Mouse (Mus musculus) splenic B cell, adult 2 months (primary cell): ENCODE measurements around the gene Fbxo6.
"Not testable (repeated sequence)": the region's sequence is repeated elsewhere in the genome, so short reads cannot be mapped to it uniquely, and the experiment has no call there.

ENCODE experiments used
- DNase-seq: peaks from one replicate; pipeline ENCODE4 v3.0.0-alpha.2; 2011; ENCODE audit warnings: low read depth, low spot score
- H3K27me3 ChIP-seq: 2 replicates; pipeline ENCODE4 v1.6.1; 2012; ENCODE audit warnings: mild to moderate bottlenecking, low read length, moderate library complexity, mixed read lengths; ENCODE audit not compliant: control insufficient read depth, poor library complexity, insufficient read depth, severe bottlenecking
- H3K36me3 ChIP-seq: 2 replicates; pipeline ENCODE4 v1.6.1; 2012; ENCODE audit warnings: mild to moderate bottlenecking, low read length, moderate library complexity, mixed read lengths; ENCODE audit not compliant: control insufficient read depth, poor library complexity, insufficient read depth, severe bottlenecking

Gene Fbxo6

DNA sequence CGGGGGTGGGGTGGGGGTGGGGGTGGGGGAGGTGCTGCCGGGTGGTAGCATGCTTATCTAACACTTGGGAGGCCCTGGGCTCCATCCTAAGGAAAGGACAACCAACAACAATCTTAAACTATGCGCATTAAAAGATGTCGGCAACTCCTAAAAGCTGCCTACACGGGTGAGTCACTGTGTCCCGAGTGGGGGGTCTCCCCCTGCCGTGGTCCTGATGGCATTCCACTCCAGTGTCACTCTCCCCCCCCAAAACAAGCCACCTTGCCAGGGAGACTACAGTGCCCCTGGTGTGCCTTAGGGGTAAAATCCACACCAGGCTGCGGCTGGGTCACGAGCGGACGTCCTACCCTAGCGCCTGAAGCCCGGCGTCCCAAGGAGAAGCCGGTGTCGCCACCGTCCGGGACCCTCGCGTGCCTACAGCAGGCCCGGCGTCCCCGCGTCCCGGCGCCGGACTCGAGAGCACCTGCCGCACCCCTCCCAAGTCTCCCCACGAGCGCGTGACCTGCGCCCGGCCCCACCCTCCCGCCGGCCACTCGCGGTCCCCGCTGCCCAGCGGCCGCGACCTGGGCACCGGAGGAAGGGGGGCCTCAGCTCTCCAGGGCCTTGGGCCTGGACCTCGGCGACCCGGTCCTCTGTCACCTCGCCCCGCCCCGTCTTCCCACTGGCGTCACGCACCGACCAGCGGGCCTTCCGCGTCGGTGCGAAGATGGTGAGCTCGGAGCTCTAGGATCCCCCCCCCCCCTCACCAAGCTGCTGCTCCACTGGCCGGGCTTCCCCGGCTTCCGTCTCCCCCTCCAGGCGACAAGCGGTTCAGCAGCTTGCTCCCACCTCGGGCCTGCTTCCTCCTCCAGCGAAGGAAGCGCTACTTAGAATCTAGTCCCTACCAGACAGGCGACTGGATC, at the start of gene Fbxo6:
Gene Fbxo6, minus strand, starts transcription at position 874 of the 902 bp plus-strand sequence.
- peak; percentile 91 for DNase-seq
- H3K27me3 ChIP-seq: no peaks in the 10 kb centered on the region

DNA sequence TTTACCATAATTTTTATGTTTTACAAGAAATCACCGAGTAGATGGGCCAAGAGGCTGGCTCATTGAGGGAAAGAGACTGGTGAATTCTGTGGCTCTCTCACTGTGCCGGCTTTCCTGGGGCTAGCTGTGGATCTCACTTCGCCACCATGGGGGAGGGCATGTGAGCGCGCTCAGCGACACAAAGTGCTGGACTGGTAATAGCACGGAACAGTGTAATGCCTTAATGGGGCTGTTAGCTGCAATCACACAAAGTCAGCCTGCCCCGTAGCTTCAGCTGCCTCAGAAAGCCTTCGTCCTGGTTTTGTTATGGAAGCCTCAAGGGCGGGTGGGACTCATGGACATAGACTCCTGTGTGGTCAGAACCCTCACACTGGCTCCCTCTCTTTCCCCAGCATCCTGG, 46.8 kb upstream of the Fbxo6 start:
- no peak for DNase-seq

More for the DNA sequence above, at the start of gene Fbxo6:
- no peaks in the 10 kb centered on the region for H3K36me3 ChIP-seq

DNA sequence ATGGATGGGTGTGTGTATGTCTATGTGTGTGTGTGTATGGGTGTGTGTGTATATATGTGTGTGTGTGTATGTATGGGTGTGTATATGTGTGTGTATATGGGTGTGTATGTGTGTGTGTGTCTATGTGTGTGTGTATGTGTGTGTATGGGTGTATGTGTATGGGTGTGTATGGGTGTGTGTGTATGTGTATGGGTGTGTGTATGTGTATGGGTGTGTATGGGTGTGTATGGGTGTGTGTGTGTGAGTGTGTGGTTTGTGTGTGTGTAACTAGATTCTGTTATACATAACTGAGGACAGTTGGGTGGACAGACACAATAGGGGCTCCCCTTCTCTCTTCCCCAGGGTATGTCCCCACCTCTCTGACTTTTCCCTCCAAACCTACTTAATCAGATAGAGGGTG, 42.5 kb upstream of the Fbxo6 start:
- no peak for DNase-seq
- Histone ChIP-seq H3K27me3 (no peaks in the 10 kb centered on the region), H3K36me3 (no peaks in the 10 kb centered on the region)

More for the DNA sequence above, 46.8 kb upstream of the Fbxo6 start:
- no peaks in the 10 kb centered on the region for H3K27me3 ChIP-seq
- H3K36me3 ChIP-seq: no peaks in the 10 kb centered on the region

DNA sequence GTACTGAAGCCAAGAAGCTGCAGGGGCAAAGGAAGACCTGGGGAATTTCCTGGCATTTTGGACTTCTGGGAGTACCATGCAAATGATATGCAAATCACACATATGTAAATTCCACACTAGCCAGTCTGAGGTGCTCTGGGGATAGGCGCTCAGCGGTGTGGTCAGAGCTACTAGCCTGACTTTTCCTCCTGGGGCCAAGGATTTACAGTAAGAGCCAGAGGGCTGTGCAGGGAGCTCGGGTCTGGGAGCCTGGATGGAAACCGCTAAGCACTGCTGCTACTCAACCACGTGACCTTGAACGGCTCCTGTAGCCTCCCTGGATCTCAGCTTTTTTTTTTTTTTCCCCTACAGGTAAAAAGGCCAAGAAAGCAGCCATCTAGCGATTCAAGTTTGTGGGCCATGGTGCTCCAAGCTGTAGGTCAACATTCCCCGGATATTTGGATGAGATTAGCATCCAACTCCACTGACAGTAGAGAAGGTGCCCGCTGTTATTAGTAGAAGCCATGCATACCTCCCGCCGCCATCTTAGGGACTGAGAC, 40.8 kb upstream of the Fbxo6 start:
- Histone ChIP-seq H3K36me3 (no peaks in the 10 kb centered on the region), H3K27me3 (no peaks in the 10 kb centered on the region)
- DNase-seq: no peak

DNA sequence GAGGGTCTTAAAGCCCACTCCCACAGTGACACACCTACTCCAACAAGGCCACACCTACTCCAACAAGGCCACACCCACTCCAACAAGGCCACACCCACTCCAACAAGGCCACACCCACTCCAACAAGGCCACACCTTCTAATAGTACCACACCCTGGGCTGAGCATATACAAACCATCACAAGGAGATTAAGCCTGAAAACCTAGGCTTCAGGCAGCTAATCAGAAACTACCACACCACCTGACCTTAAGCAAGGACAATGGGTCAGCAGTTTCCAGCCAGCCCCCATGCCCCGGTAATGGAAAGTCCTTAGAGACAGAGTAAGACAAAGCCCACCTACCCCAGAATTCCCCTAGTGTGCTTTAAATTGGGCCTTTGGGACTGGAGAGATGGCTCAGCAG, 36.8 kb upstream of the Fbxo6 start:
- H3K27me3 ChIP-seq, DNase-seq, H3K36me3 ChIP-seq: not testable (repeated sequence)

DNA sequence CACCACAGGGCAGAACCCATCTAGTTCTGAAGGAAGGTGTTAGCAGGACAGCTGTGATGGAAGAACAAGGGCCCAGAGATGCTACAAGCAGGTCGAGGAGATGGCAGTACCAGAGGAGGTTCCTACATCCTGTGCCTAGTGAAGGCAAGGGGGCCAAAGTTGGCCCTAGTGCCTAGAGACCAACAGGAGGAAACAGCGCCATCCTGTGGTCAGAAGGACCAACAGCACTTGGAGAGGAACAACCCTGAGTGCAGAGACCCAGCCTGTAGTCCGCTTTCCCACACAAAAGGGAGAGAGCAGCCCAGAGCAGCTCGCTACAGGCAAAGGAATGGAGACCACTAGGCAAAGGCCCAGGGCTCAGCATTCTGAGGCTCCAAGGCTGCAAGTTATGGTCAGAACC, 33.9 kb upstream of the Fbxo6 start:
- Histone ChIP-seq H3K27me3 (no peaks in the 10 kb centered on the region), H3K36me3 (no peaks in the 10 kb centered on the region)
- DNase-seq: no peak

DNA sequence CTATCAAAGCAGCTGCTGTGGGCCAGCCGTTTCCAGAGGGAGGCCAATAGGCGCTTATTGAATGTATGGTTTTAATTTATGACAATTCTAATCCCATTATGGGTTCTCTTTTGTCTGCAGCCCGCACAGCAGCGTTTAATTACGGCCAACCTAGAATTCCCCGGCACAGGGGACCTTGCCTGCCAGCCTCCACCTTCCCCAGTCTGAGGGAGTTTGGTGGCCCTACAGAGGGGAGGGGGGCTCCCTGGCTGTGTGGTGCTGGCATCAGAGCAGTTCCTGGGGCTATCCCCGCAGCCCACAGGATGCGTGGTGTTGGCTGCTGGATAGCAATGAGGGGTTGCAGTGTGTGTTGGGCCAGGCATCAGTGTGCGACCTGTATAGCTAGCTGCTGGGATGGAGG, 32.6 kb upstream of the Fbxo6 start:
- no peak for DNase-seq
- Histone ChIP-seq H3K36me3 (no peaks in the 10 kb centered on the region), H3K27me3 (no peaks in the 10 kb centered on the region)

DNA sequence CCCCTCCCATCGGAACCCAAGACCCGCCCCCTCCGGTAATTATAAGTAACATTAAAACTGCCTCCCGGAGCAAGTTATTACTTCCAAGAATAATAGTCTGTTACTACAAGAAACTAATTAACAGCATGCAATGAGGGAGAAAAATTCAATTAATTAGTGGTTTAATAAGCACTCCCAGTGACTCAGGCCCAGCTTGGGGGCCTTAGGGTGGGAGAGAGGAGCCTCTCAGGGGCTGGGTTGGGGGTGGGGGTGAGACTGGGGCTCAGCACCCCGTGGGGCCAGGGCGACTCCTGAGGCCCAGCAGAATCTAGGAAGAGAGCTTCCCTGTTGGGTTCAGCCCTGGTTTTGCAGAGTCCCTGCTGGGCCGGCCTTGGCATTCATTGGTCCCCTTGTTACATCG, 30.4 kb upstream of the Fbxo6 start:
- Histone ChIP-seq H3K36me3 (no peaks in the 10 kb centered on the region), H3K27me3 (no peaks in the 10 kb centered on the region)
- no peak for DNase-seq

DNA sequence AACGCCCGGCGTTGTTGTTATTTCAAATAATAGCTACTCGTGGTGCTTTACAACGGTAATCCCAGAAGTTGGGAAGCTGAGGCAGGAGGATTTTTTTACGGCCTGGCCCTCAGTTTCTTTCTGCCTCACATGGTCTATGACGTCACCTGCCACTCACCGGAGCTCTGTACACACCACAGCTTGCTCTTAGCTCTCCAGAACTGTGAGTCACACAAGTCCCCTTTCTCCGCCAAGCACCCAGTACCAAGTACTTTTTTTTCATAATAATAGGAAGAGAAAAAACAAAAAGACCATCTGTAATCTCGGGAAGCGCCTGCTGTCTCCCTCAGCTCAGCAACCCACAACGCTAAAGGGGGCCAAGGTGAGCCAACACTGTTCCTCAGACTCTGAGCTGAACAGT, 29.5 kb upstream of the Fbxo6 start:
- H3K27me3 ChIP-seq: no peaks in the 10 kb centered on the region
- no peaks in the 10 kb centered on the region for H3K36me3 ChIP-seq
- no peak for DNase-seq

DNA sequence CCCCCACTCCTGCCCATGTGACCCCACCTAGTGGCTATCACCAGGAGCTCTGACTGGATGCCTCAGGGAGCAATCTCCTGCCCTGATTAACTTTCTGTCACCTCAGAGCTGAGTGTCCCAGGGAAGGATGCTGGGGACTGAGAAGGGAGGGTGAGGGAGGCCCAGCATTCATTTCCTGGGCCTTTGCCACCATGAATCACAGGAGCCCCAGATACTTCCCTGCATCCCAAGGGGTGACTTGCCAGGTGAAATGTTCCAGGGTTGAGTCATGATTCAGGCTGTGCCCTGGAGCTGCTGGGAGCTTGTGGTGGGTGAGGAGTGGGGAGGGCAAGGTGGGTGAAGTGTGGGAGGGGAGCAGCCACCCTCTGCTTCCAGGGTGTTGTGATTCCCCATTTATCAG, 25.8 kb upstream of the Fbxo6 start:
- Histone ChIP-seq H3K27me3 (peaks cover 1% of the 10 kb centered on the region; the same call in 1 of the 2 replicates), H3K36me3 (no peaks in the 10 kb centered on the region)
- no peak for DNase-seq

DNA sequence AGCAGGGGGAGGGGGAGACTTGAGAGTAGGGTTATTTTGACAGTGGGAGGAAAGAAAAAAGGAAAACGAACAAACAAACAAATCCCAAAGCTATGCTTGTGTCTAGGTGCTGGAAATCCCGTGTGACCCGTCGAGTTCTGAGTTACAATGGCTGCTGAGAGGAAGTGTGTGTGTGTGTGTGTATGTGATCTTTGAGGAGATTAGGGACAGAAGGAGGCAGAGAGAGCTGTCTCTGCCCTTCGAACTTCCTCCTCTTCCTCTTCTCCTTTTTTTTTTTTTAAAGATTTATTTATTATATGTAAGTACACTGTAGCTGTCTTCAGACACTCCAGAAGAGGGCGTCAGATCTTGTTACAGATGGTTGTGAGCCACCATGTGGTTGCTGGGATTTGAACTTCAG, 24.7 kb upstream of the Fbxo6 start:
- H3K27me3 ChIP-seq, DNase-seq, H3K36me3 ChIP-seq: not testable (repeated sequence)

DNA sequence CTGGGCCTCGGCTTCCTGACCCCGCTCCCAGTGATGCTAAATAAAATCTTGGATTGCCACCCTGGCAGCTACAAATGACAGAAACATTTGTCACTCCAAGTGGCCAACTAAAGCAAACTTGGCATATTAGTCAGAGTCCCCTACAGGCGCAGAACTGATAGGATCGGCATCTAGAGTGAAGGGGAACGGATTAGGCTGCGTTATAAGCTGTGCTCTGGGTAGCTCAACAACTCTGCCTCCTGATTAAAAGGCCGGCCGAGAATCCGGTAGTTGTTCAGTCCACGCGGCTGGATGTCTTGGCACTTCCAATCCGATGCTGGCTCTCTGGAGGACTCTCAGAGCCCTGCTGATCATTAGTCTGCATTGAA, 22.5 kb upstream of the Fbxo6 start:
- no peak for DNase-seq
- H3K36me3 ChIP-seq: no peaks in the 10 kb centered on the region
- H3K27me3 ChIP-seq: peaks cover 6% of the 10 kb centered on the region

DNA sequence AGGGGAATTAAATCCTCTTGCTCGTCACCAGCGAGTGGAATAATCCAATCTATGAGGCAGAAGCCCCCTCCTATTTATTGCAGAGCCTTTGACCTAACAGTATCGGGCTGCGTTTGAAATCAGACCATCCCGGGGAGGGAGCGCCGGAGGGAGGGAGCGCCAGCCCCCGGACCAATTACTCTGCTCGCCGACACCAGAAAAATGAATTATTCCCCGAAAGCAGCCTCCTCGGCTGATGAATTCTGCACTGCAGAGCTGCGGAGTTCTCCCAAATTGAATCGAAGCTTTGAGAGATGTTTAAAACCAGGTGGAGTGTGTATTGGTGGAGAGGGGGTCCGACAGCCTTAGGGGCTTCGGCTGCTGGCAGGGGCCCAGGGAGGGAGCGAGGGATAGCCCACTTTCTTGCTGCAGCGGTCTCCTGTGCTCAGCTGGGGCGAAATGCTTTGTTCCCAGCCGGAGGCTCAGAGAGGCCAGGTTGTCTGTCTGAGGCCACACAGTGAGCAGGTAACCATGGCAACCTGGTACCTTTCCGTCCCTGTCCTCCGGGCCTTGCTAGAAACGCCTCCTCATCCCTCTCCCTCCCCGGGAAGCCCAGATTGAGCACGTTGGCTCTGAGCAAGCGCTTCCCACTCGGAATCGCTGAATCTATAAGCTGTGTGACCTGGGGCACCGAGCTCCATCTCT, 22.0 kb upstream of the Fbxo6 start:
- H3K36me3 ChIP-seq: no peaks in the 10 kb centered on the region
- H3K27me3 ChIP-seq: peaks cover 6% of the 10 kb centered on the region
- DNase-seq: no peak

DNA sequence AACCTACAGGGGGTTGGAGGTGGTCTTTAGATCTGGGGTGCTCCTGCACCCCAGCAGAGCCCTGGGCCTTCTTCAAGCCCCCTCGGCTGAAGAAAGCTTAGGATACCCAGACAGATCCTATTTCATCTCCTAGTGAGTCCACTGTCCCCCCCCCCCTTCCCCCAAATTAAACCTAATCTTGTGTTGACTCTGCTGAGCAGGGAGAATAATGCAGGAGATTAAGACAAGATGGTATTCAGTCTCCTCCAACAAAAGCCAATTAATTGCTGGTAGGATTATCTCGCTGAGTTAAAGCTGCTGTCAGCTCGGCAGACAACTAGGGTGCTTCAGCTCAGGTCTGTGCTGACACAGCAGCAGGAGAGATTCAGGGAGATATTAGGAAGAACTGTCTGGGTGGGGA, 19.3 kb upstream of the Fbxo6 start:
- Histone ChIP-seq H3K36me3 (no peaks in the 10 kb centered on the region), H3K27me3 (peaks cover 6% of the 10 kb centered on the region)
- DNase-seq: no peak

DNA sequence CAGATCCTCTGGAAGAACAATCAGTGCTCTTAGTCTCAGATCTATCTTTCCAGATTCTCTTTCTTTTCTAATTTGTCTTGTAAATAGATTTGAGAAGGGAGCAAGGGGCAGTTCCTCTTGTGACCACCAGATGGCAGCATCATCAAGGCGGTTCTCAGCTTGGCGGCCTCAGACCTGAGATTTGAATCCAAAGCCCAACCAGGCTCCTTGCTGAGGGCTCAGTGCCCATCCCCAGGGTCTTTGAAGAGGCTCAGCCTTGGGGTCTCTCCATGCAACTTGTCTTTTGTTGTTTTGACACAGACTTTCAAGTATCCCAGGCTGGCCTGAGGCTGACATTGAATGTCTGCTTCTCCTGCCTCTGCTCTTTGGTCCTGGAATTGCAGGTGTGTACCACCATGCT, 18.9 kb upstream of the Fbxo6 start:
- peaks cover 6% of the 10 kb centered on the region for H3K27me3 ChIP-seq
- peak; percentile 76 for DNase-seq
- no peaks in the 10 kb centered on the region for H3K36me3 ChIP-seq
